Mouse (Mus musculus): ENCODE data around the gene Asap2.

GRCm38 (mm10) chr12:21305741-21306140, 315.5 kb downstream of the Asap2 start:
- TF ChIP-seq EP300 (IDR thresholded peaks at IDR 0.05; ENCODE audit: low read depth) (no peak), CTCF (IDR thresholded peaks at IDR 0.05; ENCODE audit: low read depth) (no peak)
